Mouse (Mus musculus) right cerebral cortex, postnatal 36 days (tissue): Measurements from ENCODE around the gene Gcc1.
A peak's percentile ranks its signal among the peaks of the same experiment; 100 is the strongest.

Source experiments
- DNase-seq, 2 experiments: peaks; one replicate each; pipeline ENCODE4 v3.0.0; 2022; ENCODE audit warnings: low spot score in 2 of 2, mixed read lengths in 1 of 2

Gcc1 gene

GRCm38 (mm10) chr6:28428290-28428689 is at the start of gene Gcc1:
TSS of gene Gcc1 (minus strand) at chr6:28428390.
- no peak for DNase-seq

DNA sequence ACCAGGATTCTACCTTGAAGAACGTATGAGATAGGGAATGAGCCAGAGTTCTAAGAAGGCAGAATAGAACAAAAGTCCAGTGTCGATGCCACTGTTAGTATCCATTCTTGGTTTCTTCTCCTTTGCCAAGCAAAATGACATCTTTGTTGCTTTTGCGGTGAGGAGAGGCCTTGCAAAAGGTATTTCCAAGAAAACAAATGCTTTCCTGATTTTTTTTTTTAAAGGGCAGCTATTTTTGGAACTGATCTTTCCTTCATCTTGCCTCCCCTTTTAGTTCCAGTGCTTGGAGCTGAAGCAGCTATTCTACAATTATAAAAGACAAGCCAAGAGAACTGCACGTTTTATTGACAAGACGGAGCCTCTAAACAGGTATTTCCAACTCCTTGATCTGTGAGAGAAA is 46.6 kb upstream of the Gcc1 start, which contains the start of gene Snd1:
Gene Snd1 (plus strand): TSS at position 301 of the 400 bp plus-strand sequence.
- no peak for DNase-seq

- DNase-seq, result no peak
These were observed 46.0 kb upstream of the Gcc1 start for GRCm38 (mm10) chr6:28474211-28474610.

- no peak for DNase-seq
These were observed 43.3 kb upstream of the Gcc1 start for GRCm38 (mm10) chr6:28471284-28472035.

DNA sequence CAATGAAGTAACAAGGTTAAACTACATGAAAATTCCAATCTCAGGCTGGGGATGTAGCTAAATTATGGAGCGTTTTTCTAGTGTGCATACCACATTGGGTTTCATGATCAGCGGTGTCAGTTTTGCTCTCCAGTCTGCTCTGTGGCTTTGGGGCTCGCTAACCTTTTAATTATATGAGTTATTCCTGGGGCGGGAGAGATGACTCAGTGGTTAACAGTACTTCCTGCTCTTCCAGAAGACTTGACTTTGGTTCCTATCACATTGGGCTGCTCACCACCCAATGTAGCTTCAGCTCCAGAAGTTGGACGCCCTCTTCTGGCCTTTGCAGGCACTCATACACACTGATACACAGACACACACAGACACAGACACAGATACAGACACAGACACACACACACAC is 42.4 kb upstream of the Gcc1 start:
- DNase-seq, result no peak

GRCm38 (mm10) chr6:28470017-28470602 is 41.9 kb upstream of the Gcc1 start:
- DNase-seq, result no peak

DNA sequence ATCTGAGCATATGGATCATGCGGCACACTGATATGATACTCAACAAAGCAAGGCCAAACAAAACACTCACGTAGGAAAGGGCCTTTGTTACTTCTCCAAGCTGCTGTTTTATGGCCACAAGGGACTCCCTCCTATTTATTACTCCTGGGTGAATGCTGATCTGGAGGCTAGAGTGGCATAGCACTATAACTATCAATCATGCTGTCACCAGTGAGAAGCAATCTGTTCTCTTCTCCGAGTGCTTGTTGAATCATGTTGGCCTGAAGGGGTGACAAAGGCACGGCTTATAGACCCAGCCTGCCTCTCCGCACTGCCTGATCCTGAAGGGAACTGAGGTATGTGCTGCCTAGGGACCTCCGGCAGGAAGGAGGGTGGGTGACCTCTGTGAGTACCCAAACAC is 36.4 kb upstream of the Gcc1 start:
- no peak for DNase-seq

DNA sequence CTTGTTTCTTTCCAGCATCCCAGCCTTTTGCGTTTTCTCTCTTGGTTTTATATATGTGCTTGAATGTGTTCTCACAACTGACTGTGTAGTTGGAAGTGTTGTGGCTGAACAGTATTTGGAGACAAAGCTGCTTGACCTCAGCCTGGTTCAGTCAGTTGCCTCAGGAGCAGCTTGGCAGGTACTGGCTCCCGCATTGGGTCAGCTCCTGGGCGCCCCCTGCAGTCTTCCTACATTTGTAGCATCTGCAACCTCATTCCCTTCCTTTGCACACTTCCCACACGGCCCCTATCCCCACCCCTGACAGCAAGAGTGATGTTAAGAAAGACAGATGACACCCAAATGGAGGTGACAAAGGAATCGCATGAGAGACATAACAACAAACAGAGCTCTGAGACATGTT is 32.3 kb upstream of the Gcc1 start:
- DNase-seq, result peak in 1 of 2 experiments; percentile 15

DNA sequence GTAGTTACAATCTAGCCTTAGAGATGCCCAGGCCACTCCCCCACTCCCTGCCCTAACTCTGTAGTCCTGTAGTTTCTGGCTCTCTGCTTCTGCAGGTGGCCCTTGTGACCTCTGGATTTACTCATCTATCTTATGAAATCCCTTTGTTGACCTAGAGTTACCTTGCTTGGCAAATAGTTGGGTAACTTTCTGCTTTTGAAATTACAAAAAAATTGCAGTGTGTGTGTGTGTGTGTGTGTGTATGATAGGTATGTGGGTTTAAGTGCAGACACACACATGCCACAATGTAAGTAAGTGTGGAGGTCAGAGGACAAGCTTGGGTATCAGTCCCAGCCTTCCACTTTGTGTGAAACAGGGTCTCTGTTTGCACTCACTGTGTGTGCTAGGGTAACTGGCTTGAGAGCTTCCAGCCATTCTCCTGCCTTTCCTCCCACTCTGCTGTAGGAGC is 31.1 kb upstream of the Gcc1 start:
- no peak for DNase-seq

DNA sequence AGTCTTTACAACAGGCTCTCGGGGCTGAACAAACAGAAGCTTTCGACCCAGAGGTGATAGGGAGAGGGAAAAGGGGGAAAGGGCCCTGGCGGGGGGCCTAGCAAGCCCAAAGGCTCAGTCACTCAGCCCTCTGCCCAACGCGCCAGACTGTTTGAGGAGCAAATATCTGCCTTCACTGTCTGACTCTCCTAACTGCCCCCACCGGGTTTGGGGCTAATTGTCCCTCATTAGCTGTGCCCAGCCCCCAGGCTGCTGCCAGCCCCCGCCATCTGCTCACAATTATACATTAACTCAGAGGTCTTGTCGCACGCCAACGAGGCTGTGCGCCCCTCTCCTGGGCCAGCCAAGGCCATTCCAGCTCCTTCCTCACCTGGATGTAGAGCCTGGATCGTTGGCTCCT is 22.8 kb upstream of the Gcc1 start:
- DNase-seq, result no peak

DNA sequence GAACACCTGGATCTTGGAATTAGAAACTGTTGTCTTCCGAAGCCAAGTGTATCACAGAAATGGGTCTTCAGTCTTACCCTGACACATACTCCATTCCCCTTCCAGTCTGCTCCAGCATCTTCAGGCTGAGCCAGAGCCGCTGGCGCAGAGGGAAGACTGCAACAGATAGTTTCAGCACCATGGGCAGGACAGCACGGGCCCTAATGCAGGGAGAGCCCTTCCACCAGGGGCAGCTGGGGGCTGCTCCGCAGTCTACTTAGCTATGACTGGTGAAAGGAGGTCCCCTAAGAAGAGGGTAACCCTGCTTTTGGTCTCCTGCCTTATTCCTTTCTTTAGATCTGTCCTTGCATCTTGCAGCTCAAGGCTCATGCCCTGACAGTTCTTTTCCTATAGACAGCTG is 22.3 kb upstream of the Gcc1 start:
- DNase-seq, result no peak

DNA sequence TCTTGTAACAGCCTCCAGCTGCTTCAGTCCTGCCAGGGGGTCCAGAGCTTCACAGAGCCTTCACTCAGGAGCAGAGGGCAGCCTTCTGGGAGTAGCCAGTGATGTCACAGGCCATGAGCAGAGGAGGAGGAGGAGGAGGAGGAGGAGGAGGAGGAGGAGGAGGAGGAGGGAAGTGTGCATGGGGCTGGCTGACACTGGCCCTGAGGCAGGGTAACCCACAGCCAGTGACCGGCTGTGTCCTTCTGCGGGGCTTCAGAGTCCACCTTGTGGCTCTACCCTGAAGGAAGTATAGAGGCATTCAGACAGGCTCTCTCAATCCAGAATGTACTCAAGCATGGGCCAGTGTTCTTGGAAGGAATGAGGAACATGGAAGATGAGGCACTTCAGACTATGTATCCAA is 21.1 kb upstream of the Gcc1 start, which contains the start of gene Pax4:
Gene Pax4 (minus strand): TSS at position 101 of the 400 bp plus-strand sequence.
- no peak for DNase-seq

DNA sequence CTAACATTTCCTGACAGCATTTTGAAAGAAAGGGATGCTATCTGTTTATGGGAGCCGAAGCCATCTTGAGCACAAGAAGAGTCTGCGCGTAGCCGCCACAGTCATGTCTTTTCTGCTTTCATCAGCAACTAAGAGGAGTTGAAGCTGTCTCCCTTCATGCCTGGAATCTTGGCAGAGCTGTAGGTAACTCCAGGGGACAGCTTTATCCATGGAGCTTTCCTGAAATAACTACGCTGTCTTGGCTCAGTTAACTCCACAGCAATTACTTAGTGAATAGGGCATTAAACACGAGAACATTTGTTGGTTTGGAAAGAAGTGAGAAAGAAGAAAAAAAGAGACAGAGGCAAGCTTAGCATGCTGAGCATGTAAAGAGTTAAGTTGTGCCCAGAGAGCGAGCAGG is 19.7 kb upstream of the Gcc1 start:
- DNase-seq, result no peak

DNA sequence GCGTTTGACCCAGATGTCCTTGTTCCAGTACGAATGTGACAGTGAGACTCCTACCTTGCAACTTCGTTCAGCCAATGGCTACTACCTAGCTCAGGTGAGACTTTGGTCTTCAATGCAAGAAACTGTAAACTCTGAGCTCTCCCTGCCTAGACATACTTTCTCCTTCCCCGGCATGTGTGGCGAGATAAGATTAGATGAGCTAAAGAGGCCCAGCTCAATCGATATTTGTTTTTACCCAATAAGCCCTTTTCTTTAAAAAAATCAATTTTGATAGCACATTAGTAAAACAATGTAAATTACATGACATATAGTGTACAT is 3.3 kb upstream of the Gcc1 start:
- DNase-seq, result no peak

- no peak for DNase-seq
These were observed 2.8 kb upstream of the Gcc1 start for GRCm38 (mm10) chr6:28430795-28431537.

GRCm38 (mm10) chr6:28429870-28430269 is 1.7 kb upstream of the Gcc1 start:
- DNase-seq, result no peak

DNA sequence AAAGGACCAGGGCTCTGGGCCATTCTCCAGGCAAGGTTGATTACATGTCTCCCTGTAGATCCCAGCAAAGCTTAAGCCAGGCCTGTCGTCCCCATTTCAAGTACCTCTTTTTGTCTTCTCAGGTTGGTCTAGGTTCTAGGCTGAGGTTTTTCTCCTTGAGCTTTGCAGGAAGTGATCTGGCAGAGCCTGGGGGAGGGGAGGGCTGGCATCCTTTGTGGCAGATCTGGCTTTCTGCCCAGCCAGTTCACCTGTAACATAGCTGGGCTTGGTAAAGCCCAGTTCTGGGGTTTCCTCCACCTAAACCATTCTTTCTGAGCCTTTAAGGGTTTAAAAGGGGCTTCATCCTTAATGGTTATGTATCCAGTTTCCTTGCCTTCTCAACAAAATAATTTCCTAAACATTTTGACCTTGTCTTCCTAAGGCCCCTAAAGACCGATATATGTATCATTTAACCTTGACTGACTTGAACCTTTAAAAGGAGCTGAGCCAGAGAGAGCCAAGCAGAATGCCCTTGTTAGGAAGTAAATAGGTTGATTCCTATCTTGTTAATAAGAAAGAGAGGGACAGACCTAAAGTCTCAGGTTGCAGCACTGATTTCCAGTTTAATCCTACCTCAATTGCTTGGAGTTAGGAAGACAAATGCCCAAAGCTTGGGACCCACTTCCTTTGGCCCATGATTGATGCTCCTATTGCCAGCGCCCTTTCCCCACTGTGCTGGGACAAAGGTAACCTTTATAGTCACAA is 922 bp downstream of the Gcc1 start, which contains the start of gene Fscn3:
Gene Fscn3 (plus strand): TSS at position 694 of the 744 bp plus-strand sequence.
- DNase-seq, result no peak

DNA sequence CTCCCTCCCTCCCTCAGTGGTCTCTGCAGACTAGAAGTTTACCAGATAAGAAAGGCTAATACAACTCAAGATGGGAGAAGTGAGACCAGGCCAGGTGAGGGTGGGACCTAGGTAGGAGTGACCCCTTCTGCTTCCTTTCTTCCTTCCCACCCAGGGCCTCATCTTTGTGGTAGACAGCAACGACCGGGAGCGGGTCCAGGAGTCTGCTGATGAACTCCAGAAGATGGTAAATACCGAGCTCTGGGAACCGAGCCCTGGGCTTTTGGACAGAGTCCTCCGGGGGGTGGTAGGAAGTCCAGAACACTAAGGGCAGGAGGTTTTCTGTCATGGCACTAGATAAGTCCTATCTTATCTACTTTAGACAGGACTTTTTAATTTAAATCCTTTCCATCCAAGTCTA is 3.2 kb downstream of the Gcc1 start:
- no peak for DNase-seq

DNA sequence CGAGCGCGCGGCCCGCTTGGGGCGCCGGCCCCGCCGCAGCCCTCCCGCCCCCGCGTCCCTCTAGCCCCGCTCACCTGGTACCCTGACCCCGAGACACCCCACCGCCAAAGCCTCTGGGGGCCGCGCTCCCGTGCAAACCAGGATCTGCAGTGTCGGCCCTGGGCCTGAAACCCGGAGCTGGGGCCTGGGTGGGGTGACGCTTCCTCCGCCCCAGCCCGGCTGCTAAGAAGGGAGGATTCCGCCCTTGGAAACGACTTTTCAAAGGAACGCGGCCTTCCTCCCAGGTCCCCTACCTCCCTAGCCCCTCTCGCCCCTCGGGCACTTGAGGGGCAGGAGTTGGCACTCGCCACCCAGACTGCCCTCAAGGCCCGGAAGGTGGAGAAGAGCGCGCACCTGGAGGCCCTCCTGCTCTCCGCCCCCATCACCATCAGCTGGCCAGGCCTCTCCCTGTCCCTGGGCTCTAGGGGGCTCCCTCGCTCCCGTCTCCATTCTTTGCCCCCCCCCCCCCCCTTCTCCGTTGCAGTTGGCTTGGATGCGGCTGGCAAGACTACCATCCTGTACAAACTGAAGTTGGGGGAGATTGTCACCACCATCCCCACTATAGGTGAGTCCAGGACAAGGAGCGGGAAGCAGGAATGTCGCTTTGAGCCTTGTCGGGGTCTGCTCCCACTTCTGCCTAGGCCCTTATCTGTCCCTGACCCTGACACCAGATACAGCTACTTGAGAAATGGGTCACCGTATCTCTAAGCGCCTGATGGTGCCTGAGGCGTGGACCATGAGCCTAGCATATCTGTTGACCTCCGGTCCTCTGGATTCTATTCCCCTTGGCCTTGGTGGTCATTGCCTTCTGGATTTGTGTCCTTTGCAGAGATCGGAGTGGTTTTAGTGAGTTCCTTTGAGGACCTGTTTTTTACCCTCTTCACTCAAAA is 4.2 kb downstream of the Gcc1 start:
- DNase-seq, result peak; percentile 37 to 45

GRCm38 (mm10) chr6:28423313-28423712 is 4.9 kb downstream of the Gcc1 start, which contains the start of gene Arf5:
TSS of gene Arf5 (plus strand) at chr6:28423560.
- peak; percentile 84 to 90 for DNase-seq
